Mouse (Mus musculus): ENCODE data around the gene Olfr1500. TPM values are rescaled to one million over a fixed set of nuclear protein-coding genes. Genes with fewer than 3 reads are reported as not detected.
"Not testable (repeated sequence)": the region's sequence is repeated elsewhere in the genome, so short reads cannot be mapped to it uniquely, and the experiment has no call there.

Olfr1500 gene
- polyA plus RNA-seq (2012; rRNA removed) = not detected in 2 replicates

DNA sequence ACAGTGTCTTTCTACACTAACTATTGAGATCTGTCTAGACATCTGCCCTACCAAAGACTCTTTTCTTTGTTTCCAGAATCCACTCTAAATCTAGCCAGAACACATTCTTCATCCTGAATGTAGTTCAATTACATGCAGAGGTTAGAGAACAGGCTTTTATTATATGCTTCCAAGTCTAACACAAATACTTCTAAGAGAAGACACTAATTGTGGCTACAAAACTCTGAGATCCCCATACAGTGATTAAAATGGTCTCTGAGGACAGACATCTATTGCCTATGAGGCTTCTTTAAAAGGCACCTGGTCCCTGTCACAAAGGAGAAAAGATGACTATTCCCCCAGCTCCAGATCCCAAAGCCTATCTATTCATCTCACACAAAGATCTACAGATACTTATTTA, at the start of gene Olfr1500:
Gene Olfr1500, minus strand, starts transcription at position 101 of the 400 bp plus-strand sequence.
- DNase-seq (ENCODE audit: low read depth) = no peak

DNA sequence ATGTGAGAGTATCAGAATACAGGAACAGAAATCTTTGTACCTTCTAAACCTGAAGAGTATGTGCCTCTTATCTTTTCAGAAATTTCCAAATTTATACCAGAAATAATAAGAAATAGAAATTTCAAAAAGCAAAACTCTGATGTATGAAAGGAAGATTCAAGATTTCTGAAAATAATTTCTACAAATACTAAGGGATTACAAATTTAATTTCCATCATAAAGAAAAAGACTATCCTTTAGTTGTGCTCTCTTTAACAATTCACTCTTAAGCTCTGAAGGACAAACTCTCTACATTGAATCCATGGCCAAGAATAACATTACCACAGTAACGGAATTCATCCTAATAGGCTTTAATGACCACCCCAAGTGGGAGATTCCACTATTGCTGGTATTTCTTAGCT, 31.2 kb upstream of the Olfr1500 start, which contains the start of gene Olfr1502:
Gene Olfr1502, plus strand, starts transcription at position 301 of the 400 bp plus-strand sequence.
- no peak for DNase-seq (ENCODE audit: low read depth)

DNA sequence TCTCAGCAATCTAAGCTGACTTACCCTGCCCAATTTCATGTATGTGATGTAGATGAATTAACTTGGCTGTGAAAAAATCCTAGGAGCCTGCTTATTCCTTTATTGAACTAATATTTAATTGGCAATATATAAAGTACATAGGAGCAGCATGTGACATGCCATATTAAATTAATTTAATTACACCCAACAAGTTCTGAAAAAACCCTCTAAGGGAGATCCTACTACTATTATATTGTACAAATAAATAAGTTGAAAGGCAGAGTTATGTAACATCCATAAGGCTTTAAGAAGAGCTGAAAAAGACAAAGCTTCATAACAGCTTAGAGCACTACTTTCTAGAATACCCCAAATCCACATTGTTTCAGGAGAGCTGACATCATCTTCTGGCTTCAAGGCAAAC, 20.3 kb upstream of the Olfr1500 start, which contains the start of gene Olfr1501:
Gene Olfr1501, minus strand, starts transcription at position 101 of the 400 bp plus-strand sequence.
- DNase-seq (ENCODE audit: low read depth) = not testable (repeated sequence)

DNA sequence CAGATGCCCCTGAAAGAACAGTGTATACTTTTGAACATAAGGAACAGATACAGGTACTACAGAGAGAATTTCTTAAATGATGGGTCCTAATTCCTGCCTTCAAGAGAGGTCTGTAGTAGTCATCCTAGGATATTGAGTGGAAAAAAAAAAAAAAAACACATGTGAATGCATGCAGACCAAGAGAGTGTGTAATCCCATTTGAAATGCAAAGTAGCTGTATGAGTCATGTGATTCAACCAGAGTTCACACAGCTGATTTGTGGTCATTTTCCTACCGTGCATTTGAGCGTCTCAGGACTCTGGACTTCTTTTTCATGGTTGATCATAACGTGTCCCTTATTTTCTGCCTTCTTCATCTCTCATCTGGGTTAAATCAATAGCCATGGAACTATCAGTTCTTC, 1.8 kb downstream of the Olfr1500 start:
- DNase-seq (ENCODE audit: low read depth) = no peak

DNA sequence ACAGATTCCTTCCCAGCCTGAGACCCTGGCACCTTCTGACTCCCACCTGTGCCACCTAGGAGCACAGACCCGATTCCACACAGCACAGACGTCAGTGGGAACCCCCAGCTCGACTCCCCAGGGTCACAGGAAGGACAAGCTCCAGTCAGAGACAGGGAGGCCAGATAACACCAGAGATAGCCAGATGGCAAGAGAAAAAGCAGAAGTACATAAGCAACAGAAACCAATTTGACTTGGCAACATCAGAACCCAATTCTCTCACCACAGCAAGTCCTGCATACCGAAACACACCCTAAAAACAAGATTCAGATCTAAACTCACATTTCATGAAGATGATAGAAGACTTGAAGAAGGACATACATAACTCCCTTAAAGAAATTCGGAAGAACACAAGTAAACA, 9.4 kb downstream of the Olfr1500 start:
- no peak for DNase-seq (ENCODE audit: low read depth)

DNA sequence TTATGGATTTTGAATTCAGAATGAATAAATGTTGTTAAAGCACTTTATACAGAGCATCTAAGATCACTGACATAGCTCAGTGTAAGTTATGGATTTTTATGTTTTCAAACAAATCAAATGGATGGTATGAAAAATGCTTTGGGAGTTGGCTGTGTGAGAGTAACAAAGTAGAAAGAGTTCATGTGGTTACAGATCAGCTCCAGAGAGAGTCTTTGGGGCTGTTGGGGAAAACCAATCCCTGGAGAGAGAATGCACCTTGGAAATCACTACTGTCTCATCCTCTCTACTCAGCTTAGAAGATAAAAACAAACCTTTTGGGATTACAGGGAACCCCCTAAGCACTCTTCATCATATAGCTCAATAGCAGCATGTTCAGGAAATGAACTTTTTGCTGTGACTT, 10.9 kb downstream of the Olfr1500 start, which contains the start of gene Olfr1499:
Gene Olfr1499, minus strand, starts transcription at position 101 of the 400 bp plus-strand sequence.
- DNase-seq (ENCODE audit: low read depth) = no peak

DNA sequence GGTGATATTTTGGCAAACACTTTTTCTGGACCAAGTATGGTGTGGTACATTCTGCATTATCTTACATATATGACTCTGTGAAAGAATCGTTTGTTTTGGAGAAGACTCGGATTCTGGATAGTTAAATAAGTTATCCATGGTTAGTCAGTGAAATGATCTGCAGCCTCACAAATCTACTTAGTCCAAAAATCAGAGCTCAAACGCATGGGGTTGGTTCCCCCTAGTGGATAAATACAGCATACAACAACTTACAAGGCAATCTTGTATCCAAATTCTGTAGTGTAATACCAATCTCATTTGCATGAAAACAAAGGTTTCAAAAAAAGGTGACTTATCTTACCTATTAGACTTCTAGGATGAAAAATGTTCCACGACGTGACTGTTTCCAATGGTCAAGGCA, 11.5 kb downstream of the Olfr1500 start:
- DNase-seq (ENCODE audit: low read depth) = no peak

DNA sequence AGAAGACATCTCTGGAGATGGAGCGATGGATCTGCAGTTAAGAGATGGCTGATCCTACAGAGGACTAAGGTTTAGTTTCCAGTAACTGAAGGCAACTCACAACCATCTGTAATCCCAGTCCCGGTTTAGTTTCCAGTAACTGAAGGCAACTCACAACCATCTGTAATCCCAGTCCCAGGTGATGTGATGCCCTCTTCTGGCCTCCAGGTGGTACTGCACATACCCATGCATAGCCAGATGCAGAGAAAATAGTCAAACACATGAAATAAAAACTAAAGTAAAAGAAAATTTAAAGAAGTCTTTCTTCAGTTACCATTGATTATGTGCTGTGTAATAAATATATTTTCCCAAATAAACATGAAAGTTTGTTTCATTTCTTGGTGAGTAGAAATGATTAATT, 17.5 kb downstream of the Olfr1500 start:
- DNase-seq (ENCODE audit: low read depth) = no peak

DNA sequence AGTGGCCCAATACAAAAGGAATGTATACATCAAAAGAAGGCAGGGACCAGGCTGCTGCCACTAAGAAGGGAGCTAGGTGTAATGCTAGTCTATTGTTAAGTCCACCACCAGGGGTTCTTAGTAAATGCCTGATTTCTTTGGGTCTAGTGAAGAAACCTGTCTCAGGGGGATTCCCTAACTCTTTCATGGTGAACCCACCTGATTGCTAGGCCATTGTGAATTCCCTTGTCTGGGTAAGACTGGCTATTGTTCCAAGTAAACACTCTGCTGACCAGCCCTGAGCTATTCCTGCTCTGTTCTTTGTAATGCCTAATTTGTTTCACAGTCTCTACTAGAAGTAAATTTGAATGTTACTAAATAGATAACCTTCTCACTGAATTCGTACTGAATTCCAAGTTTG, 24.8 kb downstream of the Olfr1500 start:
- not testable (repeated sequence) for DNase-seq (ENCODE audit: low read depth)

DNA sequence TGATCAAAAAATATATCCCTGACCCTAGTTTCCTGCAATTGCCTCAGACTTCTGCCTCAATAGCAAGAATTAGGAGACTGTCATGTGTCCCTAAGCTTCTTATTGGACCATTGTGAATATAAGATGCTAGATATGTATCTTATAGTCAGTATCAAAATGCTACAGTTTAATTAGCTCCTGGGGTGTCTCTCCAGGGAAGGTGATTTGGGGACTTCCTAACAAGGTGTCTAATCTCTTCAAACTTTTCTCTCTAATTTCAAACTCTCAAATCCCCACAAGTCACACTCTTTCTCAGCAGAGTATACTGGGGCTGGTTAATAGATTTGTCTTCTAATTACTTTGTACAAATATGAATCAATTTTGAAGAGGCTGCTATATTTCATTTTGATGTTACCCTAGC, 32.2 kb downstream of the Olfr1500 start, which contains the start of gene Olfr1497:
Gene Olfr1497, minus strand, starts transcription at position 101 of the 400 bp plus-strand sequence.
- DNase-seq (ENCODE audit: low read depth) = no peak

DNA sequence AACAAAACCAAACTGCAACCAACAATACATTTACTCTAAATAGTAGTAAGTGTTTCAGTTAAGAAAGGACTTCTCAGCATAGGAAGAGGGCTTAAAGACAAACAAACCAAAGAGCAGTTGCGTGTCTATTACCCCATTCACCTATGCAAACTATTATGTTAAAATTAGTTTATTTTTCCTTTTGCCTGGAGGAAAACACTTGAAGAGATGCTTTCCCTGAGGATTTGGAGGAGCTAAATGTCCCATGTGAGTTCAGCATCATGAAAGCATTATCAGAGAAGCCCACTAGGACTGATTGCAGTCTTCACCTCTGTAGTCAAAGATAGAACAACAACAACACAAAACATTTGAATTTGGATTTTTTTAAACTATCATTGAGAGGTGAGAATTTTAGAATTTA, 52.7 kb downstream of the Olfr1500 start, which contains the start of gene Olfr1496:
Gene Olfr1496, plus strand, starts transcription at position 301 of the 400 bp plus-strand sequence.
- no peak for DNase-seq (ENCODE audit: low read depth)

Other genes with a start within 250 kb of the Olfr1500 start
- not detected in 2 replicates for gene Olfr1484, start 247.0 kb downstream of the Olfr1500 start, polyA plus RNA-seq (2012; rRNA removed)
- not detected in 2 replicates for gene Olfr1487, start 213.1 kb downstream of the Olfr1500 start, polyA plus RNA-seq (2012; rRNA removed)
- not detected in 2 replicates for gene Olfr1489, start 198.9 kb downstream of the Olfr1500 start, polyA plus RNA-seq (2012; rRNA removed)
- gene Olfr1490, start 179.4 kb downstream of the Olfr1500 start, polyA plus RNA-seq (2012; rRNA removed) = not detected in 2 replicates
- not detected in 2 replicates for gene Olfr1491, start 133.2 kb downstream of the Olfr1500 start, polyA plus RNA-seq (2012; rRNA removed)
- gene Olfr1493-ps1, start 107.2 kb downstream of the Olfr1500 start, polyA plus RNA-seq (2012; rRNA removed) = not detected in 2 replicates
- not detected in 2 replicates for gene Olfr1494, start 90.8 kb downstream of the Olfr1500 start, polyA plus RNA-seq (2012; rRNA removed)
- not detected in 2 replicates for gene Olfr1495, start 65.9 kb downstream of the Olfr1500 start, polyA plus RNA-seq (2012; rRNA removed)
- gene Olfr1496, start 52.6 kb downstream of the Olfr1500 start, polyA plus RNA-seq (2012; rRNA removed) = not detected in 2 replicates
- not detected in 2 replicates for gene Olfr1497, start 32.3 kb downstream of the Olfr1500 start, polyA plus RNA-seq (2012; rRNA removed)
- gene Olfr1499, start 11.0 kb downstream of the Olfr1500 start, polyA plus RNA-seq (2012; rRNA removed) = not detected in 2 replicates
- gene Olfr1501, start 20.2 kb upstream of the Olfr1500 start, polyA plus RNA-seq (2012; rRNA removed) = not detected in 2 replicates
- gene Olfr1502, start 31.3 kb upstream of the Olfr1500 start, polyA plus RNA-seq (2012; rRNA removed) = not detected in 2 replicates
- not detected in 2 replicates for gene Olfr1504, start 67.4 kb upstream of the Olfr1500 start, polyA plus RNA-seq (2012; rRNA removed)
- gene Olfr1505, start 83.0 kb upstream of the Olfr1500 start, polyA plus RNA-seq (2012; rRNA removed) = not detected in 2 replicates

Measured in gonadal fat pad, adult 2 months (tissue).